Mouse (Mus musculus): ENCODE data around the gene Cpeb3. TPM values are rescaled to one million over a fixed set of nuclear protein-coding genes. Genes with fewer than 3 reads are reported as not detected.
"Not testable (repeated sequence)": the region's sequence is repeated elsewhere in the genome, so short reads cannot be mapped to it uniquely, and the experiment has no call there.

Cpeb3 gene
- total RNA-seq, 2 experiments from 2014 or later = 15.7 to 21.9 TPM

GRCm38 (mm10) chr19:37156770-37157336 is 51.5 kb downstream of the Cpeb3 start:
- DNase-seq (ENCODE audit: low spot score in 2 of 2) = no peak

- no peak for DNase-seq (ENCODE audit: low spot score in 2 of 2)
Observed at GRCm38 (mm10) chr19:37156040-37156439, 52.4 kb downstream of the Cpeb3 start.

GRCm38 (mm10) chr19:37147145-37147544 is 61.3 kb downstream of the Cpeb3 start:
- DNase-seq (ENCODE audit: low spot score in 2 of 2) = no peak

- no peak for DNase-seq (ENCODE audit: low spot score in 2 of 2)
Observed at GRCm38 (mm10) chr19:37145846-37146245, 62.6 kb downstream of the Cpeb3 start.

GRCm38 (mm10) chr19:37145401-37145800 is 63.0 kb downstream of the Cpeb3 start:
- no peak for DNase-seq (ENCODE audit: low spot score in 2 of 2)

GRCm38 (mm10) chr19:37141623-37142022 is 66.8 kb downstream of the Cpeb3 start:
- no peak for DNase-seq (ENCODE audit: low spot score in 2 of 2)

GRCm38 (mm10) chr19:37137133-37137532 is 71.3 kb downstream of the Cpeb3 start:
- no peak for DNase-seq (ENCODE audit: low spot score in 2 of 2)

- not testable (repeated sequence) for DNase-seq (ENCODE audit: low spot score in 2 of 2)
Observed at GRCm38 (mm10) chr19:37135459-37135858, 72.9 kb downstream of the Cpeb3 start.

GRCm38 (mm10) chr19:37133666-37134065 is 74.7 kb downstream of the Cpeb3 start:
- DNase-seq (ENCODE audit: low spot score in 2 of 2) = no peak

GRCm38 (mm10) chr19:37131660-37132059 is 76.7 kb downstream of the Cpeb3 start:
- DNase-seq (ENCODE audit: low spot score in 2 of 2) = no peak

GRCm38 (mm10) chr19:37128461-37128860 is 79.9 kb downstream of the Cpeb3 start:
- DNase-seq (ENCODE audit: low spot score in 2 of 2) = no peak

- no peak for DNase-seq (ENCODE audit: low spot score in 2 of 2)
Observed at GRCm38 (mm10) chr19:37127018-37127567, 81.3 kb downstream of the Cpeb3 start.

- DNase-seq (ENCODE audit: low spot score in 2 of 2) = no peak
Observed at GRCm38 (mm10) chr19:37124961-37125360, 83.4 kb downstream of the Cpeb3 start.

- DNase-seq (ENCODE audit: low spot score in 2 of 2) = no peak
Observed at GRCm38 (mm10) chr19:37119281-37119680, 89.1 kb downstream of the Cpeb3 start.

GRCm38 (mm10) chr19:37115824-37116223 is 92.6 kb downstream of the Cpeb3 start:
- no peak for DNase-seq (ENCODE audit: low spot score in 2 of 2)

- no peak for DNase-seq (ENCODE audit: low spot score in 2 of 2)
Observed at GRCm38 (mm10) chr19:37115374-37115773, 93.0 kb downstream of the Cpeb3 start.

- no peak for DNase-seq (ENCODE audit: low spot score in 2 of 2)
Observed at GRCm38 (mm10) chr19:37111831-37112230, 96.6 kb downstream of the Cpeb3 start.

- no peak for DNase-seq (ENCODE audit: low spot score in 2 of 2)
Observed at GRCm38 (mm10) chr19:37110494-37110893, 97.9 kb downstream of the Cpeb3 start.

- no peak for DNase-seq (ENCODE audit: low spot score in 2 of 2)
Observed at GRCm38 (mm10) chr19:37109853-37110252, 98.5 kb downstream of the Cpeb3 start.

GRCm38 (mm10) chr19:37100689-37101088 is 107.7 kb downstream of the Cpeb3 start:
- no peak for DNase-seq (ENCODE audit: low spot score in 2 of 2)

GRCm38 (mm10) chr19:37095666-37096330 is 112.6 kb downstream of the Cpeb3 start:
- DNase-seq (ENCODE audit: low spot score in 2 of 2) = no peak

- DNase-seq (ENCODE audit: low spot score in 2 of 2) = no peak
Observed at GRCm38 (mm10) chr19:37093181-37093580, 115.2 kb downstream of the Cpeb3 start.

All from gastrocnemius, postnatal 4 days (tissue).